Mouse (Mus musculus) embryo, embryonic 11 days (tissue): Measurements from ENCODE around the gene Etnk2.
A peak's percentile ranks its signal among the peaks of the same experiment; 100 is the strongest.

Experiments
- DNase-seq: peaks from one replicate; pipeline ENCODE4 v3.0.0-alpha.2; 2015

The Etnk2 gene

DNA sequence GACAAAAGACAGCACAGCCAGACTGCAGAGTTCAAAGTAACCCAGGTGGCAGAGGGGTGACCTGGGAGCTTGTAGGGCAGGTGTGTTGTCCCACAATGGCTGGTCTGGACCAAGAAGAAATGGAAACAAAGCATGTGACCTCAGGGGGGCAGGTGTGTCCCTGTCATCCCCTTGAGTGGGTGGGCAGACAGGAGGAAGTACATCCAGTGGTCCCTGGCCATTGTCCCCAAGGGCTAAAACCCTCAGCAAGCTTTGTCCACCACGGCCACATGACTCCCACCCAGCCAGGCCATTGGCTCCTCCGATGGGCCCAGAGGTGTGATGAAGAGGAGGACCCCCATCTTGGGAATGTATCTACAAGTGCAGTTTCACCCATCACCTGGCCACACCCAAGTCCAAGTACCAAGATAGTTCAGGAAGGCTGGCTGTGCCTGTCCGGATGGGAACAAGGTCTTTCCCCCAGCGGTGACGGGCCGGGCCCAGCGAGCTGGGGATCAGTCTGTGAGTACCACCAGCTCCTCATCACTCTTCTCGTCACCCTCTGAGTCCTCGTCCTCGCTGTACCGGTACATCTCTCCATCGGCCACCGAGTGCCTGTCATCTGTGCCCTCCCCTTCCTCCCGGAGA, 19.9 kb downstream of the Etnk2 start:
- no peak for DNase-seq

DNA sequence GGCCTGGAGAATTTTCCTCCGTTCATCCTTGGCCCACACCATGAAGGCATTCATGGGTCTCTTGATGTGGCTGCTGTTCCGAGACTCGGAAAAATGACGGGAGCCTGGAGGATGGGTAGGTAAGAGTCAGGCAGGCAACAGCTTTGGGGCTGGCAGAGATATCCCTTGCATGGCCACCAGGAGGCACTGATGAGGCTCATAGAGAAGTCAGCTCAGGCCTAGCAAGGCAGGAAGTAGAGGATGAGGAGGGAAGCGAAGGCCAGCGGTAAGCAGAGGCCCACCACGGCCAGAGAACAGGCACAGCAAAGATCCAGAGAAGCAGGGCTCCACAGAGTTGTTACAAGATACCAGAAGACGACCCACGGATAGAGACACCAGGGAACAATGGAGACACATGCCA, 22.1 kb downstream of the Etnk2 start:
- peak; percentile 85 for DNase-seq

- no peak for DNase-seq
Measured at GRCm38 (mm10) chr1:133386209-133386608, 22.8 kb downstream of the Etnk2 start.

GRCm38 (mm10) chr1:133387539-133388268, 24.3 kb downstream of the Etnk2 start:
- DNase-seq, result no peak

- no peak for DNase-seq
Measured at GRCm38 (mm10) chr1:133394702-133395101, 31.3 kb downstream of the Etnk2 start.

DNA sequence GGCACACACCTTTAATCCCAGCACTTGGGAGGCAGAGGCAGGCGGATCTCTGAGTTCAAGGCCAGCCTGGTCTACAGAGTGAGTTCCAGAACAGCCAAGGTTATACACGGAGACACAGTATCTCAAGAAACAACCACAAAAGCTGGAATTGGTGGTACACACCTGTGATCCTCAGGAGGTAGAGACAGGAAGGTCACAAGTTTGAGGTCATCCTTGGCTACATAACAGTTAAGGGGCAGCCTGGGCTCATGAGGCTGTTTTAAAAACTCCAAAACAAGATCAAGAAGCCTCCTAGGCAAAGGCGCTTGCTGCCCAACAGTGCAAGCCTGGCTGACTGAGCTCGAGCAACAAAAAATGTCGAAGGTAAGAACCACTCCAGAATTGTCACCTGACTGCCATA, 33.3 kb downstream of the Etnk2 start:
- DNase-seq, result no peak

DNA sequence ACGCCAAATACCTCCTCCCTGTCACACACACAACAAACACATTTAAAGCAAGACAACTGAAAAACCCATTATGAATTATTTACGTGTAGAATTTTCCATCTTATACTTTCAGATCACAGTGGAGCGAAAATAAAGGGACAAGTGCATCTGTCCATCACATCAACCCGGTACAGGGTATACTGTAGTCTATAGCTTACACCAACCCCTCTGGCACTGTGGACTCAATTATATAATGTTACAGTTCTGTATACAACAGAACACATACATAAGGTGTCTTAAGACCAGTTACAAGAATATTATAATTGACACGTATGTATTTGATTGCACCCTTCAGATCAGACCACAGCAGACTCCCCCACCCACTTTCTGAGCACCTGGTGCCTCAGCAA, 33.7 kb downstream of the Etnk2 start:
- DNase-seq, result no peak

- DNase-seq, result peak; percentile 78
Measured at GRCm38 (mm10) chr1:133397483-133398237, 34.3 kb downstream of the Etnk2 start.

- DNase-seq, result no peak
Measured at GRCm38 (mm10) chr1:133400014-133400725, 36.8 kb downstream of the Etnk2 start.

DNA sequence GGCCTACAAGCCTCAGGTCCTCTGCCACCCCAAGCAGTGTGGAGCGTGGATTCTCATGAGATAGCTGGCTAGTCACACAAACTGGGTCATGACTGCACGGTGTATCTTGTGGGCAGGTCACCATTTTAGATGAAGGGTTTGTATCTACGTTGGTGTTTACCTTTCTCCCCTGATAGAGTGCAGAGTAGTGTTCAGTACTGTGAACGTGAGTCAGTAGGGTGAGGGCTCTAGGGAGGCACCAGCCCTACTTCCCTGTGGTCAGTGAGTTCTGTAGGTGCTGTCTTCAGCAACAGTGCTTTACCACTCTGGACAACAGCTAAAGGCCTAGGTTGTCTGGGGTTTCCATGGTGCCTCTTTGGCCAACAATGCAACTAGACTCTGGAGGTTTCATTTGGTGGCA, 40.6 kb downstream of the Etnk2 start:
- DNase-seq, result no peak

- DNase-seq, result no peak
Measured at GRCm38 (mm10) chr1:133406614-133407013, 43.2 kb downstream of the Etnk2 start.

DNA sequence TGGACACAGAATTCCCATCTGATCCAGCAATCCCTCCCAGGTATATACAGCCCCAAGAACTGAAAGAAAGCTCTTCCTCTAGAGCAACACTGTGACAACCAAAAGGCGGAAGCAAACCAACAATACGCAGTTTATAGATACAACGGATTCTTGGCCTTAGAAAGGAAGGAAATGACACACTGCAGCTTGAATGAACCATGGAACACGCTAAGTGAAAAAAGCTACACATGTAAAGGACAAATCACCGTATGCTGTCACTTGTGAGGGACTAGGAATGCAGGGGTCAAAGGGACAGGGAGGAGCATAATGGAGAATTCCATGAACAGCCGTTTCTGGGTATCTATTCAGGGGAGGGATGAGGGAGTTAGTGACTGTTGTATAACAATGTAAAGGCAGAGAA, 44.1 kb downstream of the Etnk2 start:
- DNase-seq, result peak; percentile 44

- DNase-seq, result no peak
Measured at GRCm38 (mm10) chr1:133408321-133408720, 44.9 kb downstream of the Etnk2 start.

DNA sequence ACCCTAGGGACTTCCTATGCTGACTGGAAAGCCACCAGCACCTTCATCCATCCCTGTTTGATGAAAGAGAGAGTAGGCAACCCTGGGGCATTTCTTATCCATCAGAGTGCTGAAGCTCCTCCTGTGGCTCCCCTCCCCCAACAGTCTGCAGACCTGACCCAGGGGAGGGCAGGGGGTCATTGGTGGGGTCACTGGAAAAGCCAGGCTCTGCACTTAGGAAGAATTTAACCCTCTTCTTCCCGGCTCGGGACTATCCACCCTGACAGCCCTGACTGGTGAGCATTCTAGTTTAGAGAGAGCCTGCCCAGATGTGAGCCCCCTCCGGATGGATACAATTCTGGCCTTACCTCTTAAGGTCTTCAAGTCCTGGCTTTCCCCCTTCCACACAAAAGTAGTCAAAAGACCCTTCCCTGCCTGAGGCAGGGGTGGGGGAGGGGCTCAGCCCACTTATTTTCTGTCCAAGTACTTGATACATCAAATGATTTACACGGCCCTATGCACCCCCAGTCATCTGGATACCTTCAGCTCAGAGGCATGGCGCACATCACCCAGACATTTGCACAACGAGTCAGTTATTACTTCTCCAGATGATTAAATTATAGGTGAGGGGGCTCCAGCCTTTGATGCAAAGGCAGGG, 45.6 kb downstream of the Etnk2 start:
- peak; percentile 86 for DNase-seq

DNA sequence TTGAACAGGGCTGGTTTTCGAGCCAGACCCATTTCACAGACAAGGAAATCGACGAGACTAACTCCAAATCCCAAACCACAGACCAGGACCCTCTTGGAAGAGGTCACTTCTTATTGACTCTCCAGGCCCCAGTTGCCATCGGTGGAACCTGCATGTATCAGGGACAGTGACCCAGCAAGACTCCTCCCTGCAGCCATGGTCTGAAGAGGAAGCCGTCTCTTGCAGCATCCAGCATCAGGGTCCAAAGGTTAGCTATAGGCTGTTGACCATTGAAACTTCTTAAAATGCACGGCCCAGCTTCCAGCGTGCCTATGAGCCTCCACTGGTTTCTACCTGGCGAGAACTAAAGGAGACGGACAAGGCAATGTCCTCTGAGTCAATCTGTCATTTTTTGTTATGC, 46.4 kb downstream of the Etnk2 start:
- DNase-seq, result no peak

GRCm38 (mm10) chr1:133411506-133412147, 48.3 kb downstream of the Etnk2 start:
- DNase-seq, result peak; percentile 25

DNA sequence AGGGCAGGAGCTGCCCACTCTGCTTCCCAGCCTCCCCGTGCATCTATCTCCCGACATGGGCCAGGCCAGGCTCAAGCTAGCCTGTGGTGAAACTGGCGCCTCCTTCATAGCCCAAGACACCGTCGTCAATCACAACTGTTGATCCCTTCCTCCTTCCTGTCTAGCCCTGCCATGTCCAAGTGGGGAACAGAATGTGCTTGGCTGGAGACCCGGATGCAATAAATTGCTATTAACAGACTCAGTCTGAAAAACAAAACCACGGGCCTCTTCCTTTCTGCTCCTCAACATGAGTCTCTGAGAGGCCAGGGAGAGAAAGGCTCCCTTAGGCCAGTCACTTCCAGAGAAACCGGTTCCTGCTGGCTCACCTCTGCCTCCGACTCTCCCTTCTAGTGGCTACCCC, 49.6 kb downstream of the Etnk2 start:
- DNase-seq, result peak; percentile 22

DNA sequence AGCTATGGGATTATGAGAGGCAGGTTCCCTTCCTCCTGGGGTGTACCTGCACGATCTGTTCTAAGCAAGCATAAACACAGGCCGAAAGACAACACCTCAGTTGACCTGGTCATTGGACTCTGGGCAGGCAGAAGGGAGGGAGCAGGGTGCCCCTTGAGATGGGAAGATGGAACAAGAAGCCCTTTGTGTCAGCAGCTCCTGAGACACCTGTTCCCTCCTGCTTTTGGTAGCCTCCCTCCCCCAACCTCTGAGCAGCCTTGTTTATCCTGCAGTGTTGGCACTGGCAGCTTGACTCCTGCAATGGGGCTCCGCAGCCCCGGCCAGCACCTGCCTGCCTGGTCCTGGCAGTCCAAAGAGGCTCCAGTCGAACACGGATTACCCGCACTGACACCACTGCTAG, 51.7 kb downstream of the Etnk2 start:
- no peak for DNase-seq

GRCm38 (mm10) chr1:133415505-133415904, 52.1 kb downstream of the Etnk2 start:
- DNase-seq, result no peak

DNA sequence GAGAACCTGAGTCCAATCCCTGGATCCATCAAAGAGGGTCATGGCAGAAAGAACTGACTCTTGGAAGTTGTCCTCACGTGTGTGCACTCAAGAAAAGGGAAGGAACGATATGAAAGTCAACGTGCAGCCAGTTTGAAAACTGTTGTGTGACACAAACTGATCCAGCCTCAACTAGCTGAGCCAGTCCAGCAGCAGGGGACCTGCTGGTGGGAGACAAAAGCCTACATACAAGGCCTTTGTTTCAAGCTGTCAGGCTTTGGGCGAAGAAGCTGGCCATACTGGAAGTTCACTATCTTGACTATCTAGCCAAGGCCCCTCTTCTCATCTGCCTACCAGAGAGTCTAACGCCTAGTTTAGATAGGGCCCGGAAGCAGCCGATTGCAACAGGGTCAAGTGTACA, 53.1 kb downstream of the Etnk2 start:
- no peak for DNase-seq

- no peak for DNase-seq
Measured at GRCm38 (mm10) chr1:133417113-133417512, 53.7 kb downstream of the Etnk2 start.

GRCm38 (mm10) chr1:133417539-133417938, 54.2 kb downstream of the Etnk2 start:
- no peak for DNase-seq
